Mouse (Mus musculus) embryonic fibroblast, embryonic 13.5 days (primary cell): ENCODE measurements at regions not wholly inside any gene's neighbourhood (a gene's known extent, or its start where the extent isn't known, plus 50 kb on each side); places are given as distances from the start of the nearest gene placed in this dataset.

Experiments used
- CTCF ChIP-seq: IDR thresholded peaks from 2 replicates; pipeline ENCODE4 v1.5.1; 2011; ENCODE audit warnings: mild to moderate bottlenecking, control low read depth, low read length, moderate library complexity, borderline replicate concordance; ENCODE audit not compliant: insufficient read depth
- POLR2A ChIP-seq: IDR thresholded peaks from 2 replicates; pipeline ENCODE4 v1.6.1; 2011; ENCODE audit warnings: low read depth, mild to moderate bottlenecking, control low read depth, low read length, moderate library complexity

DNA sequence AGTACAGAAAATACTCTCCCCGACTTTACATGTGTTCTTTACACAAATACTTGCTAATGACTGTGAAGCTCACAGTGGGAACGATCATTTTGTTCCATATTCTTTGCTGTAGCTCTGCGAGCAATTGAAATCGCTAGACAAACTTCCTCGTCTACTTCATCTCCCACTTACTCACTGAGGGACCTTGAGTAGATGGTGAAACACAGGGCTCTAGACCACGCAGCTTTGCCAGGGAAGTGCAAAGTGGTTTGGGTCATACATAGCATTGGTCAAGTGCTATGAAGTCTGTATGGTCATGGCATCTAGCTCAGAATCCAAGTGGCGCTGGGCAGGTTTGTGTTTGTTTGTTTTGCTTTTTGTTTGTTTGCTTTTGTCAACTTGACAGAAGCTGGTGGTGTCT is 1174.0 kb upstream of the A1bg start:
- TF ChIP-seq POLR2A, result no peak
- no peak for TF ChIP-seq CTCF
